Mouse (Mus musculus): ENCODE measurements around the gene Cbs.

Gene Cbs

DNA sequence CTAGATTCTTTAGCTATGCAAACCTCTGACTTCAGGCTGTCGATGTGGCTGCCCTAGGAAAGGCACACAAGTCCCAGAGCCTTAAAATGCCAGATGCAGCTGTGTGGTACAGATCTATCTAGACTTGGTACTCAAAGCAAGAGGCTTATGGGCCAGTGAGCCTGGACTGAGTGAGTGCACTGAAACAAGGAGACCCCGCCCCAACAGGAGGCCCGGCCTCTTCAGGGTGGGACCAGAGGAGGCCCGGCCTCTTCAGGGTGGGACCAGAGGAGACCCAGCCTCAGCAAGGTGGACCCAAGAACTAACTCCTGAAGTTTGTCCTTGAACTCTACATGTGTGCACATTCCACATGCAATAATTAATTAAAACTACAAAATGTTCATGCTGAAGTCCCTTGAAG, 5.9 kb upstream of the Cbs start:
- DNase-seq: no peak

DNA sequence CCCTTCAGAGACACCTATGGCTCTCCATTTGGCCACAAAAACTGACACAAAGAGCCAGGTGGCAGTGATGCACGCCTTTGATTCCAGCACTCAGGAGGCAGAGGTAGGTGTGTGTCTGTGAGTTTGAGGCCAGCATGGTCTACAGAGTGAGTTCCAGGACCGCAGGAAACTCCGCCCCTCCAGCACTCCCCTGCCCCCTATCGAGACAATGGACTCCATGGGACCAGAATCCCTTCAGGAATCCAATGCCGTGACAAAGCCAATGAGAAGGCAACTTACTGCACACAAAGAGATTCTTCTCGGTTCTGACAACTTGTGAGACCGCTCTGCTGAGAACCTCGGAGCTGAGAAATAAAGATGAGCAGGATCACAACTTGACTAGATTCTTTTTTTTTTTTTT, 5.3 kb upstream of the Cbs start:
- no peak for DNase-seq

DNA sequence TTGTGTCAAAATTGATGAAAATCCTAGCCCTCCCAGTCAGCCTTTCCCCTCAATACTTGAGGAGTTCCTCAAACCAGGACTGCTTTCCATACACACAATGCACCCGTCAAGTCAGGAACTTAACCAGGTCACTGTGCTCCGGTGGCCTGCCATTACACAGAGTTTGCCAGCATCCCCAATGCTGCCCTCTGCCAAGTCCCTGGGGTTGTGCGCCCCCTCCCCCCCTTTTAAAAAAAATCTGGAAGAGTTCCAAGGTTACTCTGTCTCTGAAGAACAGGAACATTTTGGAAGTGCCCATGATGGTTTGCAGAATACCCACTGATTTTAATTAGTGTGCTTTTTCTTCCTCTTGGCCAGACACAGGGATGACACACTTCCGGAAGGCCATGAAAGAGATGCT, 2.6 kb upstream of the Cbs start:
- DNase-seq: no peak

DNA sequence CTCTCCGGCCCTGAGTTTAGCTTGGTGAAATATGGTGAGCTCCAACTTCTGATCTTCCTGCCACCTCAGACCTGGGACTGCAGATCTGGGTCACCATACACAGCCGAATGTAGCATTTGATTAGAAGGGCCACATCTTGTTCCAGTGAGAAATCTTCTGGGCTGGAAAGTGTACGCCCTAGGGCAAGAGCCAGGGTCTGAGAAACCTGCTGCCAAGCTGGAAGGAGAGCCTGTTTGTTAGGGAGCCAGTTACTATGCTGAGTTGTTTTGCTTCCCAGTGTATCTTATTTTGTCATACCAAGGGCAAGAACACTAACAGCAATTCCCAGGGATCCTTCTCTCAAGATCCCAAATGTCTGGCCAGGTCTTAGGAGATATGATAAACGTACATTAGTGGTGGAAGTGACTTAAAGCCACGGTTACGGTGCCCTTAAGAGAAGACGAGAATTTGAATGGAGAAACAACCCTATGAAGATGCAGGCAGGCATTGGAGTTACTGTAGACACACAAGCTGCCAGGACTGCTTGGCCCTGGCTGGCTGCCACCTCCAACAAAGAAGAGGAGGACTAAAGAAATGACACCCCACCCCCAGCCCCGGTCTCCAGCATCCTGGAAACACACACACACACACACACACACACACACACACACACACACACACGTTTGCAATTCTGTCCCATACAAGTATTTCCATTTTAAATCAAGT, 980 bp upstream of the Cbs start:
- DNase-seq: peak in 1 of 2 experiments; percentile 25

DNA sequence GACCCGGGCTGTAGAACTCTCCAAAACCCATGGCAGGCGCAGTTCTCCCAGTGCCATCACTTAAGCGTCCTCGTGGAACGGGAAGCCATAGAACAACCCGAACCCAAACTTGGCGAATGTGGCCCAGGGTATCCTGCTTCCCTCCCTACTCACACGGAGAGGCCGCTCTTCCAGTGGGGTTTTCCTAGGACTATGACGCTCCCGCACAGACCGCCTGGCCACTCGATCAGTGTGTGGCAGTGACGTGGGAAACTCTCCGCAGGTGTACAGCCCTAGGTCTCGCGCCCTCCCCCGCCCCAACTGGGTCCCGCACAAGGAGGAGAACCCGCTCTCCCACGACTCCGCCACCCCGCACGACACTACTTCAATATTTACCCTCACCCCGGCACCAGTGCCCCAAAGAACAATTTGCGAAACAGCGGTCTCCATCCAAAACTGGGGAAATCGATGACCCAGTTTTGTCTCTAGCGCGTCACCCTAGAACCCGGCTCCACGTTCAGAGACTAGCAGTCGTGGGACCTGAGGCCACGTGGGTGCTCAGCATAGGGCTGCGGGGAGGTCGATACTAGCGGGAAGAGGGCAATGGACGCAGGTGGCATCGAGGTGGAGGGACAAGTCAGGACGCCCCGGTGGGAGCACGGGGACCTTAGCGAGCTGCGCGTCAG, 629 bp downstream of the Cbs start:
- DNase-seq: no peak

DNA sequence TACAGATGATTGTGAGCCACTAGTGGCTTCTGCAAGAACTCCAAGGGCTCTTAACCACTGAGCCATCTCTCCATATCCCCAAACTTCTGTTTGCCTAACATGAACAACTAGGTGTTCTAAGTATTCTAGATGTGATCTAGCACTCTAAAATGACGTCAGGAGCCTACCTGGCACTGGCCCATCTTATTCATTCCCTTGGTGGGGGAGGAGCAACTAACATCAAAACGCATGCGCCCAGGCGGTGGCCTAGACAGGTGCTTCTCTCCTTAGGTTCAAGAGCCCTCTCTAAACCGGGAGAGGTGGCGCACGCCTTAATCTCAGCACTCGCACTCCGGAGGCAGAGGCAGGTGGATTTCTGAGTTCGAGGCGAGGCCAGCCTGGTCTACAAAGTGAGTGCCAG, 1.3 kb downstream of the Cbs start:
- peak in 1 of 2 experiments; percentile 53 for DNase-seq

DNA sequence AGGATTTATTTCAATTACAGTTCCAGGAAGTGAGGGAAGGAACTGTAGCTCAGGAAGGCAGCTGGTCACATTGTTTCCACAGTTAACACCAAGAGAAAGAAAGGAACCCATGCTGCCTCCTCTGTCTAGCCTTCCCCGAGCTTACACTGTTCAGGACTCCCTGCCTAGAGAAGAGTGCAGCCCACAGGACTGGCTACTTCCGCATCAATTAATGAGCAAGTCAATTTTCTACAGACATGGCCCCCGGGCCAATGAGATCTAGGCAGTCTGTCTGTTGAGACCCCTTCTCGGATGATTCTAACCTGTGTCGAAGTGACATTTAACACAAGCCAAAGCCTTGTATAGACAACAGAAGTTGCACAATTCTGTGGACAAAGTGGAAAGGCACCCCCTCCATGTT, 2.1 kb downstream of the Cbs start:
- DNase-seq: no peak

DNA sequence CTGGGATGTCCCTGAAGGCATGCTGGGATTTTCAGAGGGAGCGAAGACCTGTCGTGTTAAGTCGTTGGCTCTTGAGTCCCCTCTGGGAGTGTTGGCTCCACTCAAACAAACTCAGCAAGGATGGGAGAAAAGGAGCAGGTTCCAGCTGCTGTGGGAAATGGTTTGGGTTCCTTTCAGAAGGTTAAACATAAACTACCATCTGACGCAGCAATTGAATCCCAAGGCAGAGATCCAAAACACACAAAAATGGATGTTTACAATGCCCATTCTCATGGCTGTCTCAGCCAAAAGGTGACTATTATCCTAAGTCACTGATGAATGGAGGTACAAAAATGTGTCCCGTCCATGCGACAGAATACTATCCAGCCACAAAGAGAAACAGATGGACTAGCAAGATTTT, 4.0 kb downstream of the Cbs start:
- DNase-seq: peak; percentile 41 to 63

DNA sequence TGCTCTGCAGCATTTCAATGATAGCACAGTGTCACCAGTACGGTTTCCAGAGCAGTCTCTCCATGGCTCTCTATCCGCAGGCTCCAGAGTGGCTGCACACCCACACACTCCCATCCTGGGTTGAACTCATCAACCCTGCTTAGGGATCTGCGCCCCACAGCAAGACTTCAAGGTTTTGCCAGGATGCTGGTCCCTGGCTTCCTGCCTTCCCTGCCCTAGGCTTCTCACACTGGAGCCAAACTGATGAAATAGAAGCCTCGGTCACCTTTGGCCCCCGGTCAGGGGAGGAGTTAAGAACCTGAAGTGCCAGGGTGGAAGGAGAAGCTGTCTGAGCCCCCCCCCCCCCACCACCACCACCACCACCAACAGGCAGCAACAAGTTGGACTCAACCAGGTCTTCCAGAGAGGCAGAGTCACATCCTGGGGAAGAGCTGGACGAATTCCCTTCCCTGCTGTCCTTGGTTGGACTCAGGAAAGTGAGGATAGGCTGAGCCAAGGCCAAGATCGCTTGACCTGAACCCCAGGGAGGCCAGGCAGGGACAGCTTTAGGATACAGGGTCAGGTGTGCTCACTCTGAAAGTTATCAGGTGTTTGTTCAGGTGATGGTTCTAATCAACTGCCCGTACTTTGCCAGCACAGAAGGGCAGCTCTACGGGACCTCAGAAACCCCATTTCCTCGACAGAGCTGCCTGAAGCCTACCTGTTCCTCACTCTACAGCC, 5.8 kb downstream of the Cbs start:
- peak in 1 of 2 experiments; percentile 49 for DNase-seq

DNA sequence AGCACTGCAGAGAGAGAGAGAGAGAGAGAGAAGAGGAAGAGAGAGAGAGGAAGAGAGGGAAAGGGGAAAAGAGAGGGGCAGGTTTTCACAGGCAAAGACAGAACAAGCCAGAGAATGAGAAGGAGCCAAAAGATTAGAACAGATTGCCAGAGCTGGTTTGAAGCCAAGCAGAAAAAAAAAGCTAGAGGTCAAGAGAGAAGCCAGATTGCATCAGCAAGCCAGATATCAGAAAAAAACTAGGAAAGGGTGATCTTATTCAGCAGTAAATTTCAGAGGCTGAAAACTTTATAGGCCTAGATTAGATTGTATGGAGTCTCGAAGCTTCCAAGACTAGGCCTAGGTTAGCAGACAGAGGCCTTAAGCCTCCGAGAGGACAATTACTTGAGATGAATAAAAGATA, 9.1 kb downstream of the Cbs start:
- no peak for DNase-seq

DNA sequence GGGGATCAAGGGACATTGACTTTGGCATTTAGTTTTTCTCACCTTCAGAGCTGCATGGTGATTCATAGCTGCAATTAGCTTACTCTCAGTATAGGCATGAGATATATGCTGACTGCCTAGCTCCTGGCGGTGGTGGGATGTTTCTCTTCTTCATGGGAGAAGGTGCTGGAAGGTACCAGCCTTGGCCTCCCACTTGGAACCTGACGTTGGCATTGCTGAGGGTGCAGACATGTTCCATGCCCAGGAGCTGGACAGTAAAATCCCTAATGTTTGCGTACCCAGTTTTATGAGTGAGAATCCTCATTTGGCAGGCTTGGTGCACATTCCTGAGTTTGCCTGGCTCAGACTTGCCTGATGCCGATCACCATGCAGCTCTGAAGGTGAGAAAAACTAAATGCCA, 13.9 kb downstream of the Cbs start:
- DNase-seq: no peak

DNA sequence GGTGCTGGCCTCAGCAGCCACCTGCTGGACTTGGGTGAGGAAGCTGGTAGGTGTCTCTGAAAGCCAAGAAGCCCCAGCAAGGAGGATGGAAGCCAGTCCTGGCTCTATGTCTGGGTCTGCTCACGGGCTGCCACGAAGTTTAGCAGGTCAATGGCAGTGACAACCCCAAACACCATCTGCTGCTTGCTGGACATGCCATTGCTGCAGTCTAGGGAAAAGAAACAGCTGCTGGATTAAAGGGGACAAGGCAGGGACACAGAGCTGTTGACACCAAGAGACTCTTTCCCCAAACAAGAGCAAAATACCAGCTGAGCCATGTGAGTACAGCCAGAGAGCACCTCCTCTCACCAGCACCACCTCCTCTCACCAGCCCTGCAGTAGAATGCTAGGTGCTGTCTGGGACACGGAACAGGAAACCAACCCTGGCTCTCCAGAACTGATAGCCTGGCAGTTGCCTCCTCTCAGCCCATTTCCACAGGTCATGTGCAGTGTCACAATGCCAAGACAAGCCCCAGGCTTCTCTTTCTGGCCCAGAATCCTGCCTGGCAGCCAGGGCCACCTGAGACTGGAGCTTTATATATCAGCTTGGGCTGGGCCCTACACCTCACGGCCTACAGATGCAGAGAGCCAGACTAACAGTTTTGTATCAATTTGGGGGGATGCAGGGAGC, 23.8 kb downstream of the Cbs start:
- DNase-seq: no peak

DNA sequence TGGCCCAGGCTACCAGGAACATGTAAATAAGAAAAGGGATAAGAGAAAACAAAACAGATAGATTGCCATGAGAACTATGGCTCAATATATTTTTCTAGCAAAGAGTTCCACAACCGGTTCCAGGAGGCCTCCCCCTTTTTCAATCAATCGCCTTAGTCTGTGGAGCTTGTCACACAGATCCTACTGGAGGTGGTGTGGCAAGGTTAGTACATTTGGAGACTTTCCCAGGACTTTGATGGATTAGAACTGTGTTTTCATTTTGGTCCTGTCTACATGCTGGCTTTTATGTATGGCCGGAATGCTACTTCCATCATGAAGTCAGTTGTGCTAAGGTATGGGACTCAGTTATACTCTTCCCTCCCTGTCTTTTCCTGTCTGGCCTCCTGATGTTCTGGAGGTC, 27.1 kb downstream of the Cbs start:
- DNase-seq: no peak

DNA sequence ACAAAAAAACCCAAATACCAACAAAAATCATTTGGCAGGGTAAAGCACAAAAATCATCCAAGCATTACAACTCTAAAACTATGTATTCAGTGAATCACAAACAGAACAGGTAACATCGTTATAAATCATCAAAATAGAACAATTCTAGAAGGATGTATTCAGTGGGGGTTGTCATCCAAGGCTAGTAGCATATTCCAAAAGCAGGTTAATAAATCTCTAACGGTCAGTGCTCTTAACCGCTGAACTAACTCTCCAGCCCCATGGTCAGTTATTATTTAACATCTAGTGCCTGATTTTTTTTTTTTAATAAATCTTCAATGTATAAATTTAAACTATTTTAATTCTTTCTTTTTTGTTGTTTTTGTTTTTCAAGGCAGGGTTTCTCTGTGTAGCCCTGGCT, 27.9 kb downstream of the Cbs start:
- DNase-seq: peak in 1 of 2 experiments; percentile 32

DNA sequence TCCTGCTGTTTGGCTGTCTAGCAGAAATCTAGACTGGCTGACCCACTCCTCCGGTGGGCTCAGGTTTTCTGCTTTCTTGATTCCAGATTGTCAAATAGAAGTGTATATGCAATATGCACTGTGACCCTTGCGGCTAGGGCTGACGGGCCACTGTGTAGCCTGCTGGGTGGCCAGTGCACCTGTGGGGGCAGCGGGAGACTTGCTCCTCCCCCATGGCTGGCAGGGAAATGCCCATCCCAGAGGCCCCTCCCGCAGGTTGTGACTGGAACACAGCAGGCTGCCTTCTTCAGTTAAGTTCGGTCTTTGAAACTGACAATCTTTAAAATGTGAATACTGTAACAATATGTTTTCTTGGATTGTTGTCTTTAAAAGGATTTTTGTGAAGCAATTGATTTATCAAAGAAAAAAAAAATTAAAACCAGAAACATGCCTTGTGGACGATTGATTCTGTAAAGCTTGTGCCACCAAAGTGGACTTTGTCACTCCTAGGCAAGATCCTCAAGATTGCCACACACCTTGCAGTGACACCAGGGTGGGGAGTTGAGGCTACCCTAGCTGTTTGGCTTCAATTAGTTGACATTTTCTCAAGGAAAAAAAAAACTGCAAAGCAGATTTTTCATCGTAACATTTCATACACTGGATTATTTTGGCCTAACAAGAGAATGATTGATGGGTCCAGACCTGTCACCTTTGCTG, 29.6 kb downstream of the Cbs start:
- DNase-seq: peak in 1 of 2 experiments; percentile 27

DNA sequence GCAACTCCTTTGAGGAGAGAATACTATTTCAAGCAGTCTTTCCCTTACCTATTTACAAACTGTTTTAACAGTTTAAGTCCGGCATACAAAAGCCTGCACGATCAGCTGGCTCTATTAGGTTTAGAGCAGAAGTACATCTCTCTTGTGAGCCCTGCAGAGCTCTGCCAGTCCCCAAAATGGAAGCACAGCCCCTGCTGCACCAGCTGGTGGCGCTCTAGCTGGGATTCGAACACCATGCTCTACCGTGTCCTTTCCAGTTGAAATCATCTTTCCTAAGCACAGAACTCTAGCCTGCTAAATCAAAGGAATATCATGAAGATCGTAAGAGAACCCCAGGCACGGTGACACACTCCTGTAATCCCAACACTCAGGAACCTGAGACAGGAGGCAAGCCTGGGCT, 30.6 kb downstream of the Cbs start:
- no peak for DNase-seq

DNA sequence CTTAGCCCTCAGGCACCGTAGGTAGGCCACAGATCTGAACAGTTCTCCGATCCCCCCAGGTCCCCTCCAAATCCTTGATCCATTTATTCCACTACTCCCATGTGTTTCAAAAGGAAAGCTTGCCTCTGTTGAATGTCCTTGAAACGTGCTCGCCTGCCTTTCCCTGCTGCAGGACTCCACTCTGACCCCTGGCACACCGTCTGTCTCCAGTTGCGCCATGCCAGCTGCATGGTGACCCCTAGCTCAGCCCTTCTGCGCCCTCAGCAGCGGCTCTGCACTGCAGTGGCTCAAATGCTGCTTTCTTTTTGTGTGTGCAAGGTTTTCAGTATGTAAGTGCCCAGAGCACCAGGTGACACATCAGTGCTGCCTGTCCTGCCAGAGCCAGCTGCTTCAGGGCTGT, 38.4 kb downstream of the Cbs start:
- peak in 1 of 2 experiments; percentile 25 for DNase-seq

DNA sequence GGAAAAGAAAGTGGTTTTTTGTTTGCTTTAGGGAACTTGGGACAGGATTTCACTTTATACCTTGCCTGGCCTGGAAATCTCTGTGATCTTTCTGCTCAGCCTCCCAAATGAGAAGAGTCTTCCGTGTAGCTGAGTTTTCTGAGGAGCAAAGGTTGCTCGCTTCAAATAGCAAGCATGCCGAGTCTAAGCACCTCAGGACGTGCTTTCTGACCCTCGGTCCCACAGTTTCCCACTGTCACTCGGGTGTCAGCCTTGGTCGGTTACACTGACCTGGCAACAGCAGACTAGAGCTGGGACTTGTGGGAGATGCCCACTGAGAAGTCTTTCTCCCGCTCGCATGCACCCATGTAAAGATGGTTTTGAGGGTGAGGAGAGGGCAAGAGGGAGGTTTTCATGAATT, 39.1 kb downstream of the Cbs start:
- DNase-seq: peak; percentile 44 to 50

DNA sequence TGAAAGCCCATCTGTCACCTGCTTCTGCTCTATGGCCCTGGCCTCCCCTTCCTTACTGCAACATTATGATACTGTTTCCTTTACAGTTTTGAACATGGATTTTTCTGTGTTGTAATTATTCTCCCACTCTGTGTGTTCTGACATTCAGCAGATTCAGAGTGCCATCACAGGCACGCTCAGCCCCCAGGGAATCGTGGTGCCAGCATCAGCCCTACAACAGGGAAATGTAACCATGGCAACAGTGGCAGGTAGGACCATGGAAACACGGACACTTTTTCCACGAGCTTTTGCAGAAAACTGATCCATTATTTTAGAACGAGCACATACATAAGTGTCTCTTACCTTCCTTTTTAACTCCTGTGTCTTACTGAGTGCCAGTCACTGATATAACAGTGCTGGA, 42.0 kb downstream of the Cbs start:
- no peak for DNase-seq

DNA sequence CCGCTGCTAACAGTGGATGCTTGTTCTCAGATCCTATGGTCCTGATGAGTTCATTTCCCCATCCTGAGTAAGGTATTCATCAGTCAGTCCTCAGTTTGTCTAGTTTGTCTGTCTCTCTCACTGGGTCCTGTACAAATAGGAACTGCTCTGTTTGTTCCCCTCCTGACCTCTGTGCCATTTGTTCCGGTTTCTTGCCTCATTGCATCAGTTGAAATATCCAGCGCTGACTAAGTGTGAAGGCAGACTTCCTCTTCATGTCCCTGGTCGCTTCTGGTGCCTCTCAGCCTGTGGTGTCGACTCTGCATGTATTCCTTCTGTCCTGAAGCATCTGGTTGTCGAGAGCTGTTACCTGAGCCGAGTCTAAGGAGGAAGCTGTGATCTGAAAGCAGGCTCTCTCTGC, 42.4 kb downstream of the Cbs start:
- no peak for DNase-seq

DNA sequence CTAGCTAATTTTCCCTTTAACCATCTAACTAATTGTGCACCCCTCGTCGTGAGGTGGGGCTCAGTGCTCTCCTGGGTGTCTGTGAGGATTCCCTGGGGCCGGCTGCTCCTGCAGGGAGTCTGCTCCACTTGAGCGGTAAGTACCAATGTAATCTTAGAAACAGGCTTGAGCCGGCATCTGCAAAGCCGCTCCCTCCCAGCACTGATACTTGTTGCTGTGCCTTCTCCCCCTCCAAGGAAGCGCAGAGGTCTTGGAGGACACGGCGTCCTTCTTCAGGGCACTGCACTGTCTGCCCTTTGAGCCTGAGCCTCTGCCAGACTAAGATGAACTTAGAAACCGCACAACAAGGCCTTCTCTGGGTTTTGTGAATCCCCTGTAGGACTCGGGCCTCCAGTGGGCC, 46.2 kb downstream of the Cbs start:
- DNase-seq: peak in 1 of 2 experiments; percentile 33

DNA sequence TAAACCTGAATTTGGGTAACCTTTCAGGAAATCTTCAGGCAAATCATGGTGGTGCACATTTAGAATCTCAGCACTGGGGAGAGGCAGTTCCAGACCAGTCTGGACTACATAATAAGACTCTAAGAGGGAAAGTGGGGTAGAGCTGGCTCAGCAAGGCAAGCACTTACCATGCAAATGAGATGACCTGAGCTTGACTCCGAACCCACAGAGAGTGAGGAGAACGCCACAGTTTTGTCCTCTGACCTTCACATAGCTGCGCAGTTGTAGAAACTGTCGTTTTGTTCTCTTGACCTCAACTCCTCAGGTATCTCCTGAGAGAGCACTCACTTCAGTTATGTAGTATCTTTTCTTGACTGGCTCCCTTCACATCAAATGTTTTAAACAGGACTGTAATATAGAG, 48.3 kb downstream of the Cbs start:
- DNase-seq: no peak

DNA sequence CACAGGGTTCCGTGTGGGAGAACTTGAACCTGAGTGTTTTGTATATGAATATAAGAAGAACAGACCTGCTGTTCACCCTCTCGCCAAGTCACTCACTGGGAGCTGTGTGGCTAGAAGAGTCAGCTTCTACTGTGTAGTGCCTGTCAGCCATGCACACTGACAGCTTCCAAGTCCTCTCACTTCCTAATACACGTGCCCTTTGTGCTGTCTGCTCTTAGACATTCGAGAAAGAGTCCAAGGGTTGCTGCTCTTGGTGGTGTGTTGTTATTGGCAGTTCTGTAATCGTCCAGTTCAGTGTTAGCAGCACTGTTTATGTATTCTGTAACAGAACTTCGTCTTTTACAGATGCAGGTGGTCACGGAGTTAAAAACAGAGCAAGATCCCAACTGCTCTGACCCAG, 48.9 kb downstream of the Cbs start:
- peak; percentile 58 to 77 for DNase-seq
